21 mouse cellular contexts compared by ENCODE assay signal in the genomic region with DNA sequence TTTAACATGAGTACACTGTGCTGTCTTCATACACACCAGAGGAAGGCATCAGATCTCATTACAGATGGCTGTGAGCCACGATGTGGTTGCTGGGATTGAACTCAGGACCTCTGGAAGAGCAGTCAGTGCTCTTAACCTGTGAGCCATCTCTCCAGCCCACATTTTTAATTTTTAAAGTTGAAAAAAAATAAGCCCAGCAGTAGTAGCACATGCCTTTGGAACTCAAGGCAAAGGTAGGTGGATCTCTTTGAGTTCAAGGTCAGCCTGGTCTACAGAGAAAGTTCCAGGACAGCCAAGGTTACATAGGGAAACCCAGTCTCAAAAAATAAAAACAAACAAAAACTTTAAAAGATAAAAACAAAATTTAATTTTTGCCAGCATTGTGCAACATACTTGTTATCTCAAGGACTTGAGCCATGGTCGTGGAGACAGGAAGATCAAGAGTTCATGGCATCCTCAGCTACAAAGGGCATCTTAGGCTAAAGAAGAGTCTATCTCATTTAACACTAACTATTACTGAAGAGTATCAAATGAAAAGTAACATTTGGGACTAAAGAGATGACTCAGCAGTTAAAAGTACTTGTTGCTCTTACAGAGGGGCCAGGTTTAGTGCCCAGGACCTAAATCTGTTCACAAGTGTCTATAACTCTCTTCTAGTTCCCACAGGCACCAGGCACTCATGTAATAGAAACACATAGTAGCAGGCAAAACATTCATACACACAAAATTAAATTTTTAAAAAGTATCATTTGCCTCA. TPM values are rescaled to one million over a fixed set of nuclear protein-coding genes. Genes with fewer than 3 reads are reported as not detected.
"Had no signal": no experiment of that assay in that cellular context is flagged by ENCODE, and none has a peak within 500 bp of the region (broad histone marks: within the 10 kb centered on the region; RNA-seq: fewer than 3 reads in every experiment).

No protein-coding gene starts in this region.

- H3K9me3 ChIP-seq: midbrain, embryonic 10.5 days; midbrain, embryonic 12.5 days; neural tube, embryonic 13.5 days; neural tube, embryonic 15.5 days had no signal

- H3K4me3 ChIP-seq: midbrain, embryonic 10.5 days; midbrain, embryonic 12.5 days; myocyte; neural tube, embryonic 13.5 days; neural tube, embryonic 15.5 days had no signal

- H3K4me2 ChIP-seq: lung, embryonic 14.5 days; midbrain, embryonic 12.5 days; neural tube, embryonic 13.5 days; neural tube, embryonic 15.5 days had no signal

- H3K27ac ChIP-seq: midbrain, embryonic 10.5 days; midbrain, embryonic 12.5 days; neural tube, embryonic 13.5 days; neural tube, embryonic 15.5 days had no signal

- H3K36me3 ChIP-seq: midbrain, embryonic 12.5 days; neural tube, embryonic 13.5 days; neural tube, embryonic 15.5 days had no signal

- DNase-seq: lung, adult 18-20 months; lung, embryonic 14.5 days; lung, postnatal 10 days; lung, postnatal 4 days; midbrain, embryonic 14.5 days; retina, postnatal 1 day; right cerebral cortex, adult 18-20 months; right cerebral cortex, postnatal 25 days; right cerebral cortex, postnatal 4 days; spleen, adult 18-20 months; thymus, adult 18-20 months; thymus, postnatal 14 days; thymus, postnatal 36 days had no signal

- H3K9ac ChIP-seq: lung, embryonic 14.5 days; midbrain, embryonic 12.5 days; neural tube, embryonic 13.5 days; neural tube, embryonic 15.5 days had no signal

- H3K27me3 ChIP-seq: midbrain, embryonic 12.5 days; neural tube, embryonic 13.5 days; neural tube, embryonic 15.5 days had no signal

- ATAC-seq: midbrain, embryonic 16.5 days had no signal

RNA-seq across cellular contexts. Expression of a gene that starts 18.3 kb away (rescaled TPM):
- total RNA-seq: megakaryocyte-erythroid progenitor cell, adult 5-6 weeks had no signal
- polyA plus RNA-seq: midbrain, embryonic 10.5 days; midbrain, embryonic 14.5 days; neural tube, embryonic 13.5 days; small intestine, adult 2 months had no signal
